Mouse (Mus musculus): ENCODE measurements around the gene Parva.

Gene Parva

GRCm38 (mm10) chr7:112603496-112604170 is 176.3 kb downstream of the Parva start:
- no peak for DNase-seq (ENCODE audit: low spot score)

- no peak for DNase-seq (ENCODE audit: low spot score)
These were observed 176.9 kb downstream of the Parva start for GRCm38 (mm10) chr7:112604209-112604608.

GRCm38 (mm10) chr7:112614046-112614790 is 186.9 kb downstream of the Parva start:
- DNase-seq (ENCODE audit: low spot score), result no peak

- peak; percentile 20 for DNase-seq (ENCODE audit: low spot score)
These were observed 187.7 kb downstream of the Parva start for GRCm38 (mm10) chr7:112614791-112615668.

GRCm38 (mm10) chr7:112620322-112621179 is 193.2 kb downstream of the Parva start:
- DNase-seq (ENCODE audit: low spot score), result no peak

GRCm38 (mm10) chr7:112627481-112627880 is 200.2 kb downstream of the Parva start:
- no peak for DNase-seq (ENCODE audit: low spot score)

GRCm38 (mm10) chr7:112634505-112635213 is 207.4 kb downstream of the Parva start:
- DNase-seq (ENCODE audit: low spot score), result no peak

- no peak for DNase-seq (ENCODE audit: low spot score)
These were observed 208.6 kb downstream of the Parva start for GRCm38 (mm10) chr7:112635936-112636335.

Data from yolk sac, embryonic 10.5 days (tissue).